ENCODE assay signal across 8 mouse cellular contexts in the genomic region with DNA sequence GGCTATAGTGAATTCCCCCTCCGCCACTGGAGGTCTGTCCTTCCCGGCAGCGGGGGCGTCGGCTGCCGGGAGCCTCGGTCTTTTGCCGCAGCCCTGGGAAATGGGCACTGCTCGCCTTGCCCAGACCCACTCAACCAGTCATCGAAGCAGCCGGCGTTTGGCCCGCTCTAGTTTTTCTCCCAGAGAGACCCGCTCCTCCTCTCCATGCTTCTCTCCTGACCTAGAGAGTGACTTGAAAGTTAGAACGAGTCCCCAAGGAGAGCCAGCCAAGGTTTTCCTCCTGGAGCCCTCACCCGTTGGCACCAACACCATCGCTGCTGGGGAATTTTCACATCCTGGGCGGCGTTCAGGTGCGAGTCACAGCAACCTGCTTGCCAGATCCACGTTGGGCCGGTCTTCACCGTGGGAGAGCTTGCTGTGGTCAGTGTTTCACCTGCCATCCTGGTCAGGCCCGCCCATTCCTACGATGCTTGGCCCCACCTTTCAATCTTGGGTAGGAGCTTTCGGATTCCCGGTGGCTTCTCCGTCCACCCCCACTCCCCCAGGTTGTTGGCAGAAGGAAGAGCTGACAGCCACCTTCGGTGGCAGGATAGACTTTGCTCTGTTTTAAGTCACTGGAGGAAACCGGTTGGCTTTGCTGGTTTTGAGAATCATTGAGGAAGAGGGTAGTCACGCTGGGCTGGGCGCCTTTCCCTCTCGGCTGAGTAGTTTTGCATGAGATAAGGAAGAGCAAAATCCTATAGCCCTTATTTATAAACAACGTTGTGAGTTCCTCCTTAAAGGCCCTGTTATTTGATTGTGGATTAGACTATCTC. TPM values are rescaled to one million over a fixed set of nuclear protein-coding genes. Genes with fewer than 3 reads are reported as not detected.
DNase-seq lines count a peak whose midpoint lies in the region; ATAC-seq lines count a peak whose summit lies in the region.

No protein-coding gene starts in this region.

- no peak overlapping the region for H3K27ac ChIP-seq in embryonic facial prominence, embryonic 12.5 days
- H3K27ac ChIP-seq in hindbrain, embryonic 14.5 days: peak overlapping the region; percentile 74
- no peak overlapping the region for H3K27ac ChIP-seq in limb, embryonic 12.5 days
- peak overlapping the region; percentile 84 for H3K27ac ChIP-seq in midbrain, embryonic 15.5 days

- peak overlapping the region; percentile 81 for H3K4me3 ChIP-seq in embryonic facial prominence, embryonic 12.5 days
- peak overlapping the region; percentile 96 for H3K4me3 ChIP-seq in hindbrain, embryonic 14.5 days (replicated peaks; ENCODE audit: low read length)
- peak overlapping the region; percentile 94 for H3K4me3 ChIP-seq in limb, embryonic 12.5 days (replicated peaks)
- H3K4me3 ChIP-seq in midbrain, embryonic 15.5 days: peak overlapping the region; percentile 96

- no peaks in the 10 kb centered on the region for H3K9me3 ChIP-seq in embryonic facial prominence, embryonic 12.5 days
- H3K9me3 ChIP-seq in hindbrain, embryonic 14.5 days (ENCODE audit: control insufficient read depth, low read length): no peaks in the 10 kb centered on the region
- H3K9me3 ChIP-seq in limb, embryonic 12.5 days: no peaks in the 10 kb centered on the region
- no peaks in the 10 kb centered on the region for H3K9me3 ChIP-seq in midbrain, embryonic 15.5 days

- H3K36me3 ChIP-seq in embryonic facial prominence, embryonic 12.5 days: no peaks in the 10 kb centered on the region
- no peaks in the 10 kb centered on the region for H3K36me3 ChIP-seq in hindbrain, embryonic 14.5 days (replicated peaks; ENCODE audit: control insufficient read depth, insufficient read depth)
- H3K36me3 ChIP-seq in limb, embryonic 12.5 days: peaks cover 3% of the 10 kb centered on the region; the same call in 1 of the 2 replicates
- no peaks in the 10 kb centered on the region for H3K36me3 ChIP-seq in midbrain, embryonic 15.5 days (replicated peaks)

- 3% methylated on average over 34 of the region's 34 CpGs for WGBS in embryonic facial prominence, embryonic 12.5 days
- 3% methylated on average over 33 of the region's 34 CpGs for WGBS in hindbrain, embryonic 14.5 days
- 4% methylated on average over 33 of the region's 34 CpGs for WGBS in limb, embryonic 12.5 days
- 2% methylated on average over 34 of the region's 34 CpGs for WGBS in midbrain, embryonic 15.5 days

- peaks cover 20% of the 10 kb centered on the region for H3K4me1 ChIP-seq in embryonic facial prominence, embryonic 12.5 days
- H3K4me1 ChIP-seq in hindbrain, embryonic 14.5 days (replicated peaks; ENCODE audit: control insufficient read depth, insufficient read depth, low read length): peaks cover 44% of the 10 kb centered on the region
- H3K4me1 ChIP-seq in limb, embryonic 12.5 days (replicated peaks): peaks cover 40% of the 10 kb centered on the region
- peaks cover 68% of the 10 kb centered on the region for H3K4me1 ChIP-seq in midbrain, embryonic 15.5 days

- H3K4me2 ChIP-seq in embryonic facial prominence, embryonic 12.5 days (replicated peaks): peak overlapping the region; percentile 90
- H3K4me2 ChIP-seq in hindbrain, embryonic 14.5 days (replicated peaks): peak overlapping the region; percentile 98
- peak overlapping the region; percentile 96 for H3K4me2 ChIP-seq in limb, embryonic 12.5 days
- H3K4me2 ChIP-seq in midbrain, embryonic 15.5 days: peak overlapping the region; percentile 87

- 0 out of 2 replicates have a peak, but pooled peaks have one; percentile 7 for ATAC-seq in embryonic facial prominence, embryonic 12.5 days (ENCODE audit: insufficient number of reproducible peaks, insufficient read depth, low FRiP score, low TSS enrichment)
- peak; percentile 43 for ATAC-seq in hindbrain, embryonic 14.5 days (ENCODE audit: low FRiP score)
- peak; percentile 22 for ATAC-seq in limb, embryonic 12.5 days (ENCODE audit: insufficient number of reproducible peaks, insufficient read depth, low FRiP score, low TSS enrichment, low read depth)
- peak; percentile 45 for ATAC-seq in midbrain, embryonic 15.5 days (replicated peaks)

- peak overlapping the region; percentile 76 for H3K9ac ChIP-seq in embryonic facial prominence, embryonic 12.5 days
- H3K9ac ChIP-seq in hindbrain, embryonic 14.5 days: peak overlapping the region; percentile 89
- H3K9ac ChIP-seq in limb, embryonic 12.5 days (replicated peaks): peak overlapping the region; percentile 76
- H3K9ac ChIP-seq in midbrain, embryonic 15.5 days: peak overlapping the region; percentile 89

- DNase-seq in heart, adult 9 months (ENCODE audit: low spot score in 2 of 2): peak; percentile 33 to 44
- no peak for DNase-seq in heart, adult 8-10 months (ENCODE audit: low spot score)
- peak; percentile 47 for DNase-seq in NIH3T3 (ENCODE audit: low read depth)
- no peak for DNase-seq in hindbrain, embryonic 14.5 days (ENCODE audit: low spot score)
- peak; percentile 34 for DNase-seq in urinary bladder, postnatal 25 days (ENCODE audit: low spot score)

- no peaks in the 10 kb centered on the region for H3K27me3 ChIP-seq in embryonic facial prominence, embryonic 12.5 days
- no peaks in the 10 kb centered on the region for H3K27me3 ChIP-seq in hindbrain, embryonic 14.5 days (ENCODE audit: control insufficient read depth, insufficient read depth, low read length)
- H3K27me3 ChIP-seq in limb, embryonic 12.5 days: 0 out of 2 replicates have a peak, but pooled peaks cover 3% of the 10 kb centered on the region
- no peaks in the 10 kb centered on the region for H3K27me3 ChIP-seq in midbrain, embryonic 15.5 days (replicated peaks)

RNA-seq across cellular contexts. Expression of a gene that starts 0.7 kb away (rescaled TPM):
- 10 to 100 TPM; 37.8 to 61.9 (median 52.4) TPM for total RNA-seq in heart, adult 8-10 months (2022)
- 45.7 and 48.0 TPM in 2 replicates for polyA plus RNA-seq in embryonic facial prominence, embryonic 12.5 days (2016; fragmentation: Nextera tagmentation; extraction: Ambion mirVana)
- polyA plus RNA-seq in hindbrain, embryonic 14.5 days (2014; fragmentation: Nextera tagmentation; extraction: Ambion mirVana): 24.2 and 25.2 TPM in 2 replicates
- 41.1 and 45.2 TPM in 2 replicates for polyA plus RNA-seq in limb, embryonic 12.5 days (2016; fragmentation: Nextera tagmentation; extraction: Ambion mirVana)
- polyA plus RNA-seq in midbrain, embryonic 15.5 days (2015; fragmentation: Nextera tagmentation; extraction: Ambion mirVana): 34.4 and 35.2 TPM in 2 replicates

RNA-seq across cellular contexts. Expression of a gene that starts 8.0 kb away (rescaled TPM):
- 10 to 100 TPM; 17.3 to 19.5 (median 18.4) TPM for total RNA-seq in heart, adult 8-10 months (2022)
- polyA plus RNA-seq in embryonic facial prominence, embryonic 12.5 days (2016; fragmentation: Nextera tagmentation; extraction: Ambion mirVana): 42.8 and 45.3 TPM in 2 replicates
- polyA plus RNA-seq in hindbrain, embryonic 14.5 days (2014; fragmentation: Nextera tagmentation; extraction: Ambion mirVana): 49.1 and 51.2 TPM in 2 replicates
- 43.2 and 44.3 TPM in 2 replicates for polyA plus RNA-seq in limb, embryonic 12.5 days (2016; fragmentation: Nextera tagmentation; extraction: Ambion mirVana)
- 48.7 and 53.0 TPM in 2 replicates for polyA plus RNA-seq in midbrain, embryonic 15.5 days (2015; fragmentation: Nextera tagmentation; extraction: Ambion mirVana)

RNA-seq across cellular contexts. Expression of a gene that starts 43.1 kb away (rescaled TPM):
- 10 to 100 TPM in 1 of 4 experiments, 1 to 10 TPM in 3; 7.3 to 12.4 (median 9.0) TPM for total RNA-seq in heart, adult 8-10 months (2022)
- 68.9 and 69.4 TPM in 2 replicates for polyA plus RNA-seq in embryonic facial prominence, embryonic 12.5 days (2016; fragmentation: Nextera tagmentation; extraction: Ambion mirVana)
- 13.5 and 19.2 TPM in 2 replicates for polyA plus RNA-seq in hindbrain, embryonic 14.5 days (2014; fragmentation: Nextera tagmentation; extraction: Ambion mirVana)
- 65.6 and 67.5 TPM in 2 replicates for polyA plus RNA-seq in limb, embryonic 12.5 days (2016; fragmentation: Nextera tagmentation; extraction: Ambion mirVana)
- polyA plus RNA-seq in midbrain, embryonic 15.5 days (2015; fragmentation: Nextera tagmentation; extraction: Ambion mirVana): 11.8 and 12.0 TPM in 2 replicates

RNA-seq across cellular contexts. Expression of a gene that starts 46.1 kb away (rescaled TPM):
- 1 to 10 TPM; 1.4 to 3.0 (median 2.2) TPM for total RNA-seq in heart, adult 8-10 months (2022)
- 15.8 and 21.7 TPM in 2 replicates for polyA plus RNA-seq in embryonic facial prominence, embryonic 12.5 days (2016; fragmentation: Nextera tagmentation; extraction: Ambion mirVana)
- 39.5 and 40.7 TPM in 2 replicates for polyA plus RNA-seq in hindbrain, embryonic 14.5 days (2014; fragmentation: Nextera tagmentation; extraction: Ambion mirVana)
- polyA plus RNA-seq in limb, embryonic 12.5 days (2016; fragmentation: Nextera tagmentation; extraction: Ambion mirVana): 18.2 and 19.0 TPM in 2 replicates
- 43.7 and 47.7 TPM in 2 replicates for polyA plus RNA-seq in midbrain, embryonic 15.5 days (2015; fragmentation: Nextera tagmentation; extraction: Ambion mirVana)

RNA-seq across cellular contexts. Expression of a gene that starts 57.7 kb away (rescaled TPM):
- 10 to 100 TPM; 66.9 to 90.0 (median 81.3) TPM for total RNA-seq in heart, adult 8-10 months (2022)
- 158 TPM in 2 replicates for polyA plus RNA-seq in embryonic facial prominence, embryonic 12.5 days (2016; fragmentation: Nextera tagmentation; extraction: Ambion mirVana)
- 121 and 124 TPM in 2 replicates for polyA plus RNA-seq in hindbrain, embryonic 14.5 days (2014; fragmentation: Nextera tagmentation; extraction: Ambion mirVana)
- polyA plus RNA-seq in limb, embryonic 12.5 days (2016; fragmentation: Nextera tagmentation; extraction: Ambion mirVana): 153 and 162 TPM in 2 replicates
- 130 and 131 TPM in 2 replicates for polyA plus RNA-seq in midbrain, embryonic 15.5 days (2015; fragmentation: Nextera tagmentation; extraction: Ambion mirVana)

Comparison
In these comparisons a context has a peak if more than half of its experiments do, and no peak if none do; other contexts are left out.
1. DNase-seq: peak in heart, adult 9 months (2 of 2), NIH3T3 (single experiment) and urinary bladder, postnatal 25 days (single experiment); none in heart, adult 8-10 months (single experiment) and hindbrain, embryonic 14.5 days (single experiment).
2. H3K27ac ChIP-seq: peak in hindbrain, embryonic 14.5 days (single experiment) and midbrain, embryonic 15.5 days (single experiment); none in embryonic facial prominence, embryonic 12.5 days (single experiment) and limb, embryonic 12.5 days (single experiment).
3. Peak in every context shown above with its lines, with median percentiles within 50 percentile points of each other: ATAC-seq, H3K4me2 ChIP-seq, H3K4me3 ChIP-seq and H3K9ac ChIP-seq.